Mouse (Mus musculus) cerebellum, adult 2 months (tissue): Measurements from ENCODE around the gene Ak8.

Experiments used
- CTCF ChIP-seq: fragments of 200-500 bp; IDR thresholded peaks from 2 replicates; pipeline ENCODE4 v1.5.1; 2011; ENCODE audit warnings: low read depth, mild to moderate bottlenecking, control low read depth, low read length, moderate library complexity, borderline replicate concordance; ENCODE audit not compliant: insufficient read depth
- POLR2A ChIP-seq: fragments of 200-500 bp; IDR thresholded peaks from 2 replicates; pipeline ENCODE4 v1.6.1; 2011; ENCODE audit warnings: low read length, control low read depth, borderline replicate concordance; ENCODE audit not compliant: insufficient read depth

GRCm38 (mm10) chr2:28797490-28798106 lies 97.6 kb downstream of the Ak8 start:
- TF ChIP-seq POLR2A (no peak), CTCF (no peak)
